Mouse (Mus musculus): ENCODE data around the gene Gtf2a2. TPM values are rescaled to one million over a fixed set of nuclear protein-coding genes. Genes with fewer than 3 reads are reported as not detected.

The Gtf2a2 gene
- polyA plus RNA-seq, 1 experiment from 2014 or later, result 215 TPM

- peak overlapping the region; percentile 99 for H3K9ac ChIP-seq (replicated peaks; ENCODE audit: low read depth, low read length)
- peak overlapping the region; percentile 61 for H3K4me2 ChIP-seq (replicated peaks; ENCODE audit: low read depth, low read length)
- peak overlapping the region; percentile 99 for H3K4me3 ChIP-seq (ENCODE audit: low read depth, low read length)
Observed at GRCm38 (mm10) chr9:69990346-69990745, 22.0 kb upstream of the Gtf2a2 start.

GRCm38 (mm10) chr9:69992841-69993277, 19.5 kb upstream of the Gtf2a2 start:
- Histone ChIP-seq H3K4me3 (ENCODE audit: low read depth, low read length) (no peak overlapping the region), H3K36me3 (ENCODE audit: control insufficient read depth, insufficient read depth, low read length) (peaks cover 26% of the 10 kb centered on the region), H3K4me2 (replicated peaks; ENCODE audit: low read depth, low read length) (no peak overlapping the region), H3K4me1 (ENCODE audit: control insufficient read depth, insufficient read depth, low read length) (peaks cover 36% of the 10 kb centered on the region), H3K27ac (ENCODE audit: low read length) (peak overlapping the region; percentile 63; the same call in 1 of the 2 replicates), H3K9ac (replicated peaks; ENCODE audit: low read depth, low read length) (no peak overlapping the region), H3K27me3 (ENCODE audit: control insufficient read depth, insufficient read depth, low read length) (no peaks in the 10 kb centered on the region), H3K9me3 (ENCODE audit: control insufficient read depth, low read depth, low read length) (no peaks in the 10 kb centered on the region)
- WGBS, result 60% methylated on average over 5 of the region's 5 CpGs
- no peak for ATAC-seq (ENCODE audit: insufficient number of reproducible peaks, insufficient read depth, low FRiP score, low read depth)

More at GRCm38 (mm10) chr9:69990346-69990745, 22.0 kb upstream of the Gtf2a2 start:
- no peaks in the 10 kb centered on the region for H3K9me3 ChIP-seq (ENCODE audit: control insufficient read depth, low read depth, low read length)
- ATAC-seq (ENCODE audit: insufficient number of reproducible peaks, insufficient read depth, low FRiP score, low read depth), result no peak
- H3K27ac ChIP-seq (ENCODE audit: low read length), result no peak overlapping the region; the same call in 1 of the 2 replicates
- peaks cover 7% of the 10 kb centered on the region; the same call in 1 of the 2 replicates for H3K36me3 ChIP-seq (ENCODE audit: control insufficient read depth, insufficient read depth, low read length)
- 16% methylated on average over 5 of the region's 5 CpGs for WGBS
- peaks cover 36% of the 10 kb centered on the region for H3K4me1 ChIP-seq (ENCODE audit: control insufficient read depth, insufficient read depth, low read length)
- H3K27me3 ChIP-seq (ENCODE audit: control insufficient read depth, insufficient read depth, low read length), result no peaks in the 10 kb centered on the region

- Histone ChIP-seq H3K9ac (replicated peaks; ENCODE audit: low read depth, low read length) (no peak overlapping the region), H3K4me1 (ENCODE audit: control insufficient read depth, insufficient read depth, low read length) (peaks cover 36% of the 10 kb centered on the region), H3K27ac (ENCODE audit: low read length) (peak overlapping the region; percentile 3; the same call in 1 of the 2 replicates), H3K27me3 (ENCODE audit: control insufficient read depth, insufficient read depth, low read length) (no peaks in the 10 kb centered on the region), H3K4me2 (replicated peaks; ENCODE audit: low read depth, low read length) (no peak overlapping the region), H3K36me3 (ENCODE audit: control insufficient read depth, insufficient read depth, low read length) (peaks cover 32% of the 10 kb centered on the region), H3K9me3 (ENCODE audit: control insufficient read depth, low read depth, low read length) (no peaks in the 10 kb centered on the region), H3K4me3 (ENCODE audit: low read depth, low read length) (no peak overlapping the region)
- WGBS, result 58% methylated on average over 1 of the region's 1 CpGs
- no peak for ATAC-seq (ENCODE audit: insufficient number of reproducible peaks, insufficient read depth, low FRiP score, low read depth)
Observed at GRCm38 (mm10) chr9:69993479-69993878, 18.9 kb upstream of the Gtf2a2 start.

- 94% methylated on average over 5 of the region's 5 CpGs for WGBS
- Histone ChIP-seq H3K9ac (replicated peaks; ENCODE audit: low read depth, low read length) (no peak overlapping the region), H3K27ac (ENCODE audit: low read length) (no peak overlapping the region), H3K9me3 (ENCODE audit: control insufficient read depth, low read depth, low read length) (no peaks in the 10 kb centered on the region), H3K27me3 (ENCODE audit: control insufficient read depth, insufficient read depth, low read length) (no peaks in the 10 kb centered on the region), H3K4me2 (replicated peaks; ENCODE audit: low read depth, low read length) (no peak overlapping the region), H3K4me3 (ENCODE audit: low read depth, low read length) (no peak overlapping the region), H3K4me1 (ENCODE audit: control insufficient read depth, insufficient read depth, low read length) (peaks cover 33% of the 10 kb centered on the region), H3K36me3 (ENCODE audit: control insufficient read depth, insufficient read depth, low read length) (peaks cover 42% of the 10 kb centered on the region)
- ATAC-seq (ENCODE audit: insufficient number of reproducible peaks, insufficient read depth, low FRiP score, low read depth), result no peak
Observed at GRCm38 (mm10) chr9:69994547-69994946, 17.8 kb upstream of the Gtf2a2 start.

GRCm38 (mm10) chr9:69999318-69999717, 13.0 kb upstream of the Gtf2a2 start:
- peaks cover 84% of the 10 kb centered on the region for H3K36me3 ChIP-seq (ENCODE audit: control insufficient read depth, insufficient read depth, low read length)
- ATAC-seq (ENCODE audit: insufficient number of reproducible peaks, insufficient read depth, low FRiP score, low read depth), result no peak
- no peak overlapping the region for H3K27ac ChIP-seq (ENCODE audit: low read length)
- no peaks in the 10 kb centered on the region for H3K4me1 ChIP-seq (ENCODE audit: control insufficient read depth, insufficient read depth, low read length)
- no peak overlapping the region for H3K9ac ChIP-seq (replicated peaks; ENCODE audit: low read depth, low read length)
- no peak overlapping the region for H3K4me3 ChIP-seq (ENCODE audit: low read depth, low read length)
- H3K9me3 ChIP-seq (ENCODE audit: control insufficient read depth, low read depth, low read length), result no peaks in the 10 kb centered on the region
- WGBS, result 71% methylated on average over 1 of the region's 1 CpGs
- no peak overlapping the region for H3K4me2 ChIP-seq (replicated peaks; ENCODE audit: low read depth, low read length)
- no peaks in the 10 kb centered on the region for H3K27me3 ChIP-seq (ENCODE audit: control insufficient read depth, insufficient read depth, low read length)

GRCm38 (mm10) chr9:70003516-70003915, 8.8 kb upstream of the Gtf2a2 start:
- Histone ChIP-seq H3K27ac (ENCODE audit: low read length) (no peak overlapping the region), H3K27me3 (ENCODE audit: control insufficient read depth, insufficient read depth, low read length) (no peaks in the 10 kb centered on the region), H3K4me3 (ENCODE audit: low read depth, low read length) (no peak overlapping the region), H3K4me2 (replicated peaks; ENCODE audit: low read depth, low read length) (no peak overlapping the region), H3K36me3 (ENCODE audit: control insufficient read depth, insufficient read depth, low read length) (peaks cover 72% of the 10 kb centered on the region), H3K9me3 (ENCODE audit: control insufficient read depth, low read depth, low read length) (no peaks in the 10 kb centered on the region), H3K9ac (replicated peaks; ENCODE audit: low read depth, low read length) (no peak overlapping the region), H3K4me1 (ENCODE audit: control insufficient read depth, insufficient read depth, low read length) (no peaks in the 10 kb centered on the region)
- ATAC-seq (ENCODE audit: insufficient number of reproducible peaks, insufficient read depth, low FRiP score, low read depth), result no peak
- 84% methylated on average over 10 of the region's 10 CpGs for WGBS

- H3K4me3 ChIP-seq (ENCODE audit: low read depth, low read length), result no peak overlapping the region
- WGBS, result 89% methylated on average over 5 of the region's 5 CpGs
- H3K27ac ChIP-seq (ENCODE audit: low read length), result no peak overlapping the region
- no peaks in the 10 kb centered on the region for H3K4me1 ChIP-seq (ENCODE audit: control insufficient read depth, insufficient read depth, low read length)
- H3K27me3 ChIP-seq (ENCODE audit: control insufficient read depth, insufficient read depth, low read length), result no peaks in the 10 kb centered on the region
- no peak overlapping the region for H3K9ac ChIP-seq (replicated peaks; ENCODE audit: low read depth, low read length)
- no peaks in the 10 kb centered on the region for H3K9me3 ChIP-seq (ENCODE audit: control insufficient read depth, low read depth, low read length)
- ATAC-seq (ENCODE audit: insufficient number of reproducible peaks, insufficient read depth, low FRiP score, low read depth), result no peak
- H3K36me3 ChIP-seq (ENCODE audit: control insufficient read depth, insufficient read depth, low read length), result peaks cover 58% of the 10 kb centered on the region
- no peak overlapping the region for H3K4me2 ChIP-seq (replicated peaks; ENCODE audit: low read depth, low read length)
Observed at GRCm38 (mm10) chr9:70006984-70007383, 5.4 kb upstream of the Gtf2a2 start.

- WGBS, result 89% methylated on average over 14 of the region's 14 CpGs
- Histone ChIP-seq H3K27me3 (ENCODE audit: control insufficient read depth, insufficient read depth, low read length) (no peaks in the 10 kb centered on the region), H3K4me2 (replicated peaks; ENCODE audit: low read depth, low read length) (no peak overlapping the region), H3K9ac (replicated peaks; ENCODE audit: low read depth, low read length) (no peak overlapping the region), H3K4me3 (ENCODE audit: low read depth, low read length) (no peak overlapping the region), H3K36me3 (ENCODE audit: control insufficient read depth, insufficient read depth, low read length) (peaks cover 54% of the 10 kb centered on the region), H3K9me3 (ENCODE audit: control insufficient read depth, low read depth, low read length) (no peaks in the 10 kb centered on the region), H3K4me1 (ENCODE audit: control insufficient read depth, insufficient read depth, low read length) (no peaks in the 10 kb centered on the region), H3K27ac (ENCODE audit: low read length) (no peak overlapping the region)
- ATAC-seq (ENCODE audit: insufficient number of reproducible peaks, insufficient read depth, low FRiP score, low read depth), result no peak
Observed at GRCm38 (mm10) chr9:70007506-70008248, 4.7 kb upstream of the Gtf2a2 start.
